Mouse (Mus musculus) ZHBTc4 (cell line): Measurements from ENCODE around the gene Eef1akmt2.

Source experiments
- DNase-seq: peaks from one replicate; pipeline ENCODE4 v3.0.0-alpha.2; 2011; ENCODE audit warnings: low read depth, low spot score

The Eef1akmt2 gene

GRCm38 (mm10) chr7:132811716-132812618 is 40.5 kb downstream of the Eef1akmt2 start:
- DNase-seq = no peak

GRCm38 (mm10) chr7:132810879-132811278 is 41.6 kb downstream of the Eef1akmt2 start:
- DNase-seq = peak; percentile 92

- DNase-seq = no peak
These were observed 42.1 kb downstream of the Eef1akmt2 start for GRCm38 (mm10) chr7:132810368-132810767.

- no peak for DNase-seq
These were observed 42.8 kb downstream of the Eef1akmt2 start for GRCm38 (mm10) chr7:132809721-132810120.

- DNase-seq = peak; percentile 80
These were observed 43.4 kb downstream of the Eef1akmt2 start for GRCm38 (mm10) chr7:132808841-132809682.

- DNase-seq = no peak
These were observed 44.2 kb downstream of the Eef1akmt2 start for GRCm38 (mm10) chr7:132808051-132808796.

- DNase-seq = no peak
These were observed 45.3 kb downstream of the Eef1akmt2 start for GRCm38 (mm10) chr7:132806926-132807857.

- DNase-seq = no peak
These were observed 46.2 kb downstream of the Eef1akmt2 start for GRCm38 (mm10) chr7:132806286-132806685.

GRCm38 (mm10) chr7:132804951-132805350 is 47.5 kb downstream of the Eef1akmt2 start:
- DNase-seq = no peak

- no peak for DNase-seq
These were observed 48.0 kb downstream of the Eef1akmt2 start for GRCm38 (mm10) chr7:132804461-132804860.

- no peak for DNase-seq
These were observed 48.5 kb downstream of the Eef1akmt2 start for GRCm38 (mm10) chr7:132803962-132804361.

GRCm38 (mm10) chr7:132803336-132803735 is 49.1 kb downstream of the Eef1akmt2 start:
- no peak for DNase-seq

GRCm38 (mm10) chr7:132802691-132803090 is 49.8 kb downstream of the Eef1akmt2 start:
- no peak for DNase-seq

GRCm38 (mm10) chr7:132802066-132802465 is 50.4 kb downstream of the Eef1akmt2 start:
- DNase-seq = no peak

- no peak for DNase-seq
These were observed 51.0 kb downstream of the Eef1akmt2 start for GRCm38 (mm10) chr7:132801509-132801908.

- DNase-seq = no peak
These were observed 51.6 kb downstream of the Eef1akmt2 start for GRCm38 (mm10) chr7:132800868-132801267.

GRCm38 (mm10) chr7:132799119-132800016 is 53.1 kb downstream of the Eef1akmt2 start:
- no peak for DNase-seq

GRCm38 (mm10) chr7:132795141-132795540 is 57.3 kb downstream of the Eef1akmt2 start:
- DNase-seq = no peak

- DNase-seq = no peak
These were observed 59.0 kb downstream of the Eef1akmt2 start for GRCm38 (mm10) chr7:132793467-132793866.
